Mouse (Mus musculus) lung, adult 2 months (tissue): ENCODE measurements around the gene Gm15517.

Experiments used
- CTCF ChIP-seq: fragments of 200-500 bp; IDR thresholded peaks from 2 replicates; pipeline ENCODE4 v1.5.1; 2011; ENCODE audit warnings: mild to moderate bottlenecking, low read length, control low read depth; ENCODE audit not compliant: insufficient read depth
- POLR2A ChIP-seq: fragments of 200-500 bp; IDR thresholded peaks from 2 replicates; pipeline ENCODE4 v1.6.1; 2011; ENCODE audit warnings: low read depth, mild to moderate bottlenecking, control low read depth, low read length, borderline replicate concordance; ENCODE audit errors: extremely low read depth

DNA sequence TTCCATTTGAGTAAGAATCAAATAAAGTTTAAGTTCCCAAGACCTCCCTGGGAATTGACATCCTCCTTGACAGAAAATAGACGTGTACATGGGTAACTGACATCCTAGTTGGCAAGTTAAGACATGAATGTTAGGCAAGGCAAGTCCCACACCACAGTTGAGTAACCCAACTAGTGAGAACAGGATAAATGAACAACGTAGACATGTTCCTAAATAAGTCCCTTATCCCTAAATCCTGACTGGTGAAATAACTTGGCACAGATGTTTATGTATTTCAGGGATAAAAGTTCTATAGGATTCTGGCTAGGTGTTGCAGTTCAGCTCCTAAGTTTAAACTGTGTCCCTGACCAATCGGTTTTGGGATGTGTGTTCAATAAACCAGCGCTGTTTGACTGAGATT lies 29.7 kb downstream of the Gm15517 start:
- TF ChIP-seq CTCF, result no peak
- TF ChIP-seq POLR2A, result no peak
